ENCODE assay signal across 16 mouse cellular contexts in the genomic region with DNA sequence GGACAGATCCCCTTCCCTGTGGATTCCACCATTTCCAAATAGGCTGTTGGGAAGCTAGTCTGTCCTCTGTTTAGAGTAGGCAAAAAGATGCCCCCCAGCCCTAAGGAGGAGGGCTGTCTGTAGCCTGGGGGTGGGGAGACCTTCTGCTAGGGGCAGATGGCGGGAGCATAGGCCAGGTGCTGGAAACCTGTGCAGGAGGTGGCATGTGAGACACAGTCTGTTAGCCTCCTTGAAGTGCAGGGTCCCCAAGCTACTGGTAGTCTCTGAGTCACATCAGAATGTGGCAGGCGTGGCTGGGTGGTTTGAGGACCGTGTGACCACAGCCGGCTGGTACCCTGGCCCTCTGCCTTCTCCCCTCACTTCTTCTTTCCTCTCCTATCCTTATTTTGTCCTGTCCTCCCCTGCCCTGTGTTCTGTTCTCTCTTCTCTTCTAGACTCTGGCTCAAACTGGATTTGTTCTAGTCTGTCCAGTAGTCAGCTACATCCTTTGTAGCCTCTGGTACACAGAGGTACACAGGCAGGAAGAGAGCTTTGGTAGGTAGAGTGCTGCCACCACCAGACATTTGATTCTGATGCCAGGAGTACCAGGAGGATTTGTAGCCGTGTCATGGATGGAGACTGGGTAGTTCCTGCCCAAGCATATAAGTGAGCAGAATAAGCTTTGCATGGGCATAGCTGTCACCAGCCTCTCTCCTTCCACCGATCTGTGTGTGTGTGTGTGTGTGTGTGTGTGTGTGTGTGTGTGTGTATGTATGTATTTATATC. TPM values are rescaled to one million over a fixed set of nuclear protein-coding genes. Genes with fewer than 3 reads are reported as not detected.
DNase-seq lines count a peak whose midpoint lies in the region; TF ChIP-seq lines count a peak whose summit lies in the region.
"Had no signal": no experiment of that assay in that cellular context is flagged by ENCODE, and none has a peak within 500 bp of the region (broad histone marks: within the 10 kb centered on the region; RNA-seq: fewer than 3 reads in every experiment).

No protein-coding gene starts in this region.

- H3K4me1 ChIP-seq in cortical plate, adult 2 months (ENCODE audit: control insufficient read depth, insufficient read depth, low read length) = peaks cover 51% of the 10 kb centered on the region
- H3K4me1 ChIP-seq: embryonic facial prominence, embryonic 15.5 days; liver, embryonic 15.5 days; megakaryocyte, embryonic 14.5 days had no signal

- TF ChIP-seq POLR2A in cortical plate, adult 2 months (IDR thresholded peaks at IDR 0.05; ENCODE audit: extremely low read depth, insufficient read depth, low read length) = no peak

- intact Hi-C loops in left cerebral cortex, postnatal 4 days (cut with DNase I) = no loop called here
- intact Hi-C loops in left cerebral cortex, postnatal 25 days (cut with DNase I) = no loop called here

- peak; percentile 75 for DNase-seq in left cerebral cortex, postnatal 4 days
- no peak for DNase-seq in left cerebral cortex, postnatal 25 days (ENCODE audit: low spot score in 2 of 2)
- DNase-seq in cerebellum, adult 11-12 months = peak; percentile 94
- peak; percentile 88 for DNase-seq in cerebellum, adult 8-10 months
- DNase-seq in thymus, postnatal 14 days = no peak
- no peak for DNase-seq in lung, postnatal 10 days
- DNase-seq: forebrain, postnatal 0 days; gastrocnemius, postnatal 36 days; kidney, postnatal 36 days; layer of hippocampus, adult 9-11 months had no signal

- peak overlapping the region; percentile 65 for H3K27ac ChIP-seq in cortical plate, adult 2 months (ENCODE audit: insufficient read depth, low read length)
- H3K27ac ChIP-seq: embryonic facial prominence, embryonic 15.5 days; hindbrain, embryonic 10.5 days; liver, embryonic 15.5 days had no signal

- TF ChIP-seq CTCF in cortical plate, adult 2 months (IDR thresholded peaks at IDR 0.05; ENCODE audit: extremely low read depth, insufficient read depth, low read length) = no peak

- no peak overlapping the region for H3K4me3 ChIP-seq in cortical plate, adult 2 months (ENCODE audit: insufficient read depth, low read length)
- H3K4me3 ChIP-seq: embryonic facial prominence, embryonic 15.5 days; hindbrain, embryonic 10.5 days; liver, embryonic 15.5 days; megakaryocyte, embryonic 14.5 days had no signal

RNA-seq across cellular contexts. Expression of gene Ppp2r2c, which starts 26.5 kb away (rescaled TPM):
- total RNA-seq in left cerebral cortex, postnatal 4 days (2021) = 100 to 1,000 TPM; 271 to 272 TPM
- 100 to 1,000 TPM; 500 to 508 TPM for total RNA-seq in left cerebral cortex, postnatal 25 days (2021)
- polyA plus RNA-seq in cortical plate, adult 2 months (2012; rRNA removed) = 442 and 456 TPM in 2 replicates
- polyA plus RNA-seq: kidney, embryonic 14.5 days; liver, embryonic 15.5 days had no signal

Comparison
In these comparisons a context has a peak if more than half of its experiments do, and no peak if none do; other contexts are left out.
1. DNase-seq: peak in left cerebral cortex, postnatal 4 days (single experiment), cerebellum, adult 11-12 months (single experiment) and cerebellum, adult 8-10 months (single experiment); none in left cerebral cortex, postnatal 25 days (0 of 2), thymus, postnatal 14 days (single experiment) and lung, postnatal 10 days (single experiment).